Mouse (Mus musculus): ENCODE measurements around the gene Smad5.

GRCm38 (mm10) chr13:56678826-56679504 lies 23.8 kb upstream of the Smad5 start:
- TF ChIP-seq TBP (conservative IDR thresholded peaks at IDR 0.05; ENCODE audit: low read depth, low read length): no peak
- no peak for TF ChIP-seq POLR2A (IDR thresholded peaks at IDR 0.05; ENCODE audit: low read depth, low read length)
- no peak for TF ChIP-seq MYC (IDR thresholded peaks at IDR 0.05; ENCODE audit: low read depth, low read length)
- TF ChIP-seq NELFE (IDR thresholded peaks at IDR 0.05; ENCODE audit: low read depth, low read length): no peak
- TF ChIP-seq CTCF (conservative IDR thresholded peaks at IDR 0.05 in 1 of 2, IDR thresholded peaks at IDR 0.05 in 1 of 2; ENCODE audit: low read depth in 2 of 2, low read length in 2 of 2): no peak
- TF ChIP-seq ELF1 (IDR thresholded peaks at IDR 0.05; ENCODE audit: low read depth, low read length): no peak
- TF ChIP-seq ZNF384 (IDR thresholded peaks at IDR 0.05; ENCODE audit: low read depth, low read length): no peak
- no peak for TF ChIP-seq E2F4 (IDR thresholded peaks at IDR 0.05; ENCODE audit: insufficient replicate concordance, low read depth, low read length)
- no peak for TF ChIP-seq SIN3A (IDR thresholded peaks at IDR 0.05; ENCODE audit: low read length)
